Mouse (Mus musculus): ENCODE results near the gene Sept9. TPM values are rescaled to one million over a fixed set of nuclear protein-coding genes. Genes with fewer than 3 reads are reported as not detected.
A peak's percentile ranks its signal among the peaks of the same experiment; 100 is the strongest.

The Sept9 gene
- polyA plus RNA-seq, 1 experiment from 2014 or later = 208 TPM

GRCm38 (mm10) chr11:117344339-117345021 lies 145.0 kb downstream of the Sept9 start:
- ATAC-seq (ENCODE audit: insufficient number of reproducible peaks, low FRiP score, low TSS enrichment, low read depth) = no peak
- Histone ChIP-seq H3K9ac (ENCODE audit: low read length) (no peak overlapping the region), H3K9me3 (ENCODE audit: control insufficient read depth, low read length) (no peaks in the 10 kb centered on the region)

GRCm38 (mm10) chr11:117345022-117345765 lies 145.7 kb downstream of the Sept9 start:
- Histone ChIP-seq H3K4me2 (ENCODE audit: low read depth, severe bottlenecking) (peak overlapping the region; percentile 31; the same call in 1 of the 2 replicates), H3K9ac (ENCODE audit: low read length) (peak overlapping the region; percentile 40), H3K36me3 (ENCODE audit: control insufficient read depth, insufficient read depth, low read length) (peaks cover 2% of the 10 kb centered on the region; the same call in 1 of the 2 replicates), H3K27ac (replicated peaks; ENCODE audit: low read depth, low read length) (peak overlapping the region; percentile 82), H3K9me3 (ENCODE audit: control insufficient read depth, low read length) (no peaks in the 10 kb centered on the region), H3K4me3 (ENCODE audit: low read depth, low read length) (no peak overlapping the region), H3K4me1 (ENCODE audit: control insufficient read depth, insufficient read depth, low read length) (peaks cover 77% of the 10 kb centered on the region), H3K27me3 (ENCODE audit: control insufficient read depth, insufficient read depth, low read length) (no peaks in the 10 kb centered on the region)
- DNase-seq (ENCODE audit: low spot score) (peak; percentile 76), ATAC-seq (ENCODE audit: insufficient number of reproducible peaks, low FRiP score, low TSS enrichment, low read depth) (peak; percentile 27; the same call in 1 of the 2 replicates)
- 36% methylated on average over 12 of the region's 12 CpGs for WGBS

More at GRCm38 (mm10) chr11:117344339-117345021, 145.0 kb downstream of the Sept9 start:
- no peak for DNase-seq (ENCODE audit: low spot score)
- H3K4me1 ChIP-seq (ENCODE audit: control insufficient read depth, insufficient read depth, low read length) = peaks cover 70% of the 10 kb centered on the region
- H3K27ac ChIP-seq (replicated peaks; ENCODE audit: low read depth, low read length) = peak overlapping the region; percentile 82
- whole genome bisulfite sequencing = 48% methylated on average over 11 of the region's 11 CpGs
- H3K4me3 ChIP-seq (ENCODE audit: low read depth, low read length) = no peak overlapping the region
- H3K4me2 ChIP-seq (ENCODE audit: low read depth, severe bottlenecking) = peak overlapping the region; percentile 26; the same call in 1 of the 2 replicates
- H3K27me3 ChIP-seq (ENCODE audit: control insufficient read depth, insufficient read depth, low read length) = no peaks in the 10 kb centered on the region
- H3K36me3 ChIP-seq (ENCODE audit: control insufficient read depth, insufficient read depth, low read length) = peaks cover 2% of the 10 kb centered on the region

GRCm38 (mm10) chr11:117347256-117347655 lies 147.8 kb downstream of the Sept9 start:
- Histone ChIP-seq H3K4me3 (ENCODE audit: low read depth, low read length) (no peak overlapping the region), H3K27me3 (ENCODE audit: control insufficient read depth, insufficient read depth, low read length) (no peaks in the 10 kb centered on the region), H3K4me2 (ENCODE audit: low read depth, severe bottlenecking) (no peak overlapping the region), H3K27ac (replicated peaks; ENCODE audit: low read depth, low read length) (peak overlapping the region; percentile 75; the same call in 1 of the 2 replicates), H3K9ac (ENCODE audit: low read length) (no peak overlapping the region), H3K9me3 (ENCODE audit: control insufficient read depth, low read length) (no peaks in the 10 kb centered on the region), H3K36me3 (ENCODE audit: control insufficient read depth, insufficient read depth, low read length) (peaks cover 9% of the 10 kb centered on the region), H3K4me1 (ENCODE audit: control insufficient read depth, insufficient read depth, low read length) (peaks cover 78% of the 10 kb centered on the region)
- DNase-seq (ENCODE audit: low spot score) (no peak), ATAC-seq (ENCODE audit: insufficient number of reproducible peaks, low FRiP score, low TSS enrichment, low read depth) (no peak)
- WGBS = 86% methylated on average over 4 of the region's 4 CpGs

GRCm38 (mm10) chr11:117348429-117349103 lies 149.1 kb downstream of the Sept9 start:
- Histone ChIP-seq H3K9me3 (ENCODE audit: control insufficient read depth, low read length) (no peaks in the 10 kb centered on the region), H3K27ac (replicated peaks; ENCODE audit: low read depth, low read length) (peak overlapping the region; percentile 75), H3K27me3 (ENCODE audit: control insufficient read depth, insufficient read depth, low read length) (no peaks in the 10 kb centered on the region), H3K36me3 (ENCODE audit: control insufficient read depth, insufficient read depth, low read length) (peaks cover 20% of the 10 kb centered on the region), H3K4me3 (ENCODE audit: low read depth, low read length) (no peak overlapping the region), H3K4me2 (ENCODE audit: low read depth, severe bottlenecking) (peak overlapping the region; percentile 13; the same call in 1 of the 2 replicates), H3K4me1 (ENCODE audit: control insufficient read depth, insufficient read depth, low read length) (peaks cover 76% of the 10 kb centered on the region), H3K9ac (ENCODE audit: low read length) (no peak overlapping the region)
- WGBS = 65% methylated on average over 10 of the region's 10 CpGs
- DNase-seq (ENCODE audit: low spot score) = no peak
- ATAC-seq (ENCODE audit: insufficient number of reproducible peaks, low FRiP score, low TSS enrichment, low read depth) = no peak

GRCm38 (mm10) chr11:117349429-117350363 lies 150.2 kb downstream of the Sept9 start:
- peaks cover 26% of the 10 kb centered on the region for H3K36me3 ChIP-seq (ENCODE audit: control insufficient read depth, insufficient read depth, low read length)
- ATAC-seq (ENCODE audit: insufficient number of reproducible peaks, low FRiP score, low TSS enrichment, low read depth) (peak; percentile 54; the same call in 1 of the 2 replicates), DNase-seq (ENCODE audit: low spot score) (peak; percentile 75)
- H3K9ac ChIP-seq (ENCODE audit: low read length) = peak overlapping the region; percentile 18; the same call in 1 of the 2 replicates
- H3K27me3 ChIP-seq (ENCODE audit: control insufficient read depth, insufficient read depth, low read length) = no peaks in the 10 kb centered on the region
- no peak overlapping the region for H3K4me3 ChIP-seq (ENCODE audit: low read depth, low read length)
- 11% methylated on average over 20 of the region's 20 CpGs for WGBS
- peak overlapping the region; percentile 75 for H3K27ac ChIP-seq (replicated peaks; ENCODE audit: low read depth, low read length)
- H3K4me1 ChIP-seq (ENCODE audit: control insufficient read depth, insufficient read depth, low read length) = peaks cover 64% of the 10 kb centered on the region
- no peaks in the 10 kb centered on the region for H3K9me3 ChIP-seq (ENCODE audit: control insufficient read depth, low read length)
- peak overlapping the region; percentile 13 for H3K4me2 ChIP-seq (ENCODE audit: low read depth, severe bottlenecking)

- Histone ChIP-seq H3K4me2 (ENCODE audit: low read depth, severe bottlenecking) (peak overlapping the region; percentile 13; the same call in 1 of the 2 replicates), H3K9ac (ENCODE audit: low read length) (0 out of 2 replicates have a peak overlapping the region, but pooled peaks have one; percentile 35), H3K36me3 (ENCODE audit: control insufficient read depth, insufficient read depth, low read length) (peaks cover 36% of the 10 kb centered on the region), H3K27me3 (ENCODE audit: control insufficient read depth, insufficient read depth, low read length) (no peaks in the 10 kb centered on the region), H3K27ac (replicated peaks; ENCODE audit: low read depth, low read length) (peak overlapping the region; percentile 75), H3K4me1 (ENCODE audit: control insufficient read depth, insufficient read depth, low read length) (peaks cover 55% of the 10 kb centered on the region), H3K9me3 (ENCODE audit: control insufficient read depth, low read length) (no peaks in the 10 kb centered on the region), H3K4me3 (ENCODE audit: low read depth, low read length) (no peak overlapping the region)
- ATAC-seq (ENCODE audit: insufficient number of reproducible peaks, low FRiP score, low TSS enrichment, low read depth) (no peak), DNase-seq (ENCODE audit: low spot score) (no peak)
- 82% methylated on average over 11 of the region's 11 CpGs for WGBS
Observed at GRCm38 (mm10) chr11:117350462-117351222, 151.2 kb downstream of the Sept9 start.

- Histone ChIP-seq H3K36me3 (ENCODE audit: control insufficient read depth, insufficient read depth, low read length) (peaks cover 46% of the 10 kb centered on the region), H3K27me3 (ENCODE audit: control insufficient read depth, insufficient read depth, low read length) (no peaks in the 10 kb centered on the region), H3K4me3 (ENCODE audit: low read depth, low read length) (no peak overlapping the region), H3K4me2 (ENCODE audit: low read depth, severe bottlenecking) (no peak overlapping the region), H3K9ac (ENCODE audit: low read length) (no peak overlapping the region), H3K9me3 (ENCODE audit: control insufficient read depth, low read length) (no peaks in the 10 kb centered on the region), H3K27ac (replicated peaks; ENCODE audit: low read depth, low read length) (no peak overlapping the region), H3K4me1 (ENCODE audit: control insufficient read depth, insufficient read depth, low read length) (peaks cover 30% of the 10 kb centered on the region)
- no peak for ATAC-seq (ENCODE audit: insufficient number of reproducible peaks, low FRiP score, low TSS enrichment, low read depth)
- WGBS = 93% methylated on average over 11 of the region's 11 CpGs
- no peak for DNase-seq (ENCODE audit: low spot score)
Observed at GRCm38 (mm10) chr11:117353126-117353525, 153.7 kb downstream of the Sept9 start.
